Mouse (Mus musculus) forebrain, postnatal 0 days (tissue): ENCODE measurements at regions not wholly inside any gene's neighbourhood (a gene's known extent, or its start where the extent isn't known, plus 50 kb on each side); places are given as distances from the start of the nearest gene placed in this dataset.
"Not testable (repeated sequence)": the region's sequence is repeated elsewhere in the genome, so short reads cannot be mapped to it uniquely, and the experiment has no call there.

ENCODE experiments used
- ATAC-seq: fragments of 200-750 bp; cut with Nextera tagmentation; 2 replicates; pipeline ENCODE4 v1.8.0; 2017; ENCODE audit warnings: mild to moderate bottlenecking, moderate library complexity
- DNase-seq: peaks from one replicate; pipeline ENCODE4 v3.0.0-alpha.2; 2015
- H3K27ac ChIP-seq: fragments of 300-500 bp; sonication (generic); 2 replicates; pipeline ENCODE4 v1.5.1; 2014; ENCODE audit warnings: low read depth, mild to moderate bottlenecking, antibody characterized with exemption, low read length, moderate library complexity, mixed read lengths
- H3K27me3 ChIP-seq: fragments of 300-500 bp; sonication (generic); 2 replicates; pipeline ENCODE4 v1.6.1; 2014; ENCODE audit warnings: mild to moderate bottlenecking, low read length, mixed read lengths; ENCODE audit not compliant: insufficient read depth
- H3K36me3 ChIP-seq: fragments of 300-500 bp; sonication (generic); 2 replicates; pipeline ENCODE4 v1.6.1; 2014; ENCODE audit warnings: mild to moderate bottlenecking, moderate library complexity; ENCODE audit not compliant: insufficient read depth
- H3K4me1 ChIP-seq: fragments of 300-500 bp; sonication (generic); 2 replicates; pipeline ENCODE4 v1.6.1; 2014; ENCODE audit warnings: antibody characterized with exemption; ENCODE audit not compliant: insufficient read depth
- H3K4me2 ChIP-seq: fragments of 300-500 bp; sonication (generic); 2 replicates; pipeline ENCODE4 v1.6.1; 2014; ENCODE audit warnings: low read depth, mild to moderate bottlenecking, moderate library complexity
- H3K4me3 ChIP-seq: fragments of 300-500 bp; sonication (generic); 2 replicates; pipeline ENCODE4 v1.5.1; 2014; ENCODE audit warnings: low read depth, low read length, mixed read lengths
- H3K9ac ChIP-seq: fragments of 300-500 bp; sonication (generic); 2 replicates; pipeline ENCODE4 v1.6.1; 2014; ENCODE audit warnings: mild to moderate bottlenecking
- H3K9me3 ChIP-seq: fragments of 300-500 bp; sonication (generic); 2 replicates; pipeline ENCODE4 v1.6.1; 2016; ENCODE audit warnings: low read length
- CTCF ChIP-seq: sonication (generic); IDR thresholded peaks from 2 replicates; pipeline ENCODE4 v1.5.1; 2016; ENCODE audit warnings: antibody characterized with exemption, control low read depth, low read depth
- WGBS: fragments of 180-500 bp; shearing (Covaris S2); extraction: QIAGEN DNeasy Blood & Tissue Kit; methylation state at CpG from one replicate; pipeline ENCODE4 v1.1.7; 2014; 5-methylcytosine and 5-hydroxymethylcytosine counted together

DNA sequence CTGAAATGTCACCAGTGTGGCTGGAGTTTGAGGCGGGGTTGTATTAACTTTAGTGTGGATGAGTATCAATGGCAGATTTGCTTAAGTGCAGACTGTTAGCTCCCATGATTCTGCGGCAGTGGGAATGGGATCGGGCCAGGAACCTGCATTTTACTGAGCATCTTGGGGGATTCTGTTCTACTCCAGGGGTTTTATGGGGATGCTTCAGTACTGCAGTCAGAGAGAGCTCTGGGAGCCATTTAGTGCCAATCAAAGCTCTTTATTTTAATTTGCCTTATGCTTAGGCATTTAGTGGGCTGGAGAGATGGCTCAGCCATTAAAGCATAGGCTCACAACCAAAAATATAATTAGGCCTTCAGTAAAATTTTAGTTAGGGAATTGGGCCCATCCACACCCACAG is 148.0 kb upstream of the Ddhd1 start:
- Histone ChIP-seq H3K4me1 (no peaks in the 10 kb centered on the region), H3K4me2 (no peak overlapping the region), H3K4me3 (no peak overlapping the region), H3K9ac (no peak overlapping the region), H3K27ac (no peak overlapping the region), H3K9me3 (no peaks in the 10 kb centered on the region), H3K27me3 (no peaks in the 10 kb centered on the region), H3K36me3 (no peaks in the 10 kb centered on the region)
- no peak for DNase-seq
- TF ChIP-seq CTCF, result no peak
- 81% methylated on average over 3 of the region's 3 CpGs for WGBS
- no peak for ATAC-seq

DNA sequence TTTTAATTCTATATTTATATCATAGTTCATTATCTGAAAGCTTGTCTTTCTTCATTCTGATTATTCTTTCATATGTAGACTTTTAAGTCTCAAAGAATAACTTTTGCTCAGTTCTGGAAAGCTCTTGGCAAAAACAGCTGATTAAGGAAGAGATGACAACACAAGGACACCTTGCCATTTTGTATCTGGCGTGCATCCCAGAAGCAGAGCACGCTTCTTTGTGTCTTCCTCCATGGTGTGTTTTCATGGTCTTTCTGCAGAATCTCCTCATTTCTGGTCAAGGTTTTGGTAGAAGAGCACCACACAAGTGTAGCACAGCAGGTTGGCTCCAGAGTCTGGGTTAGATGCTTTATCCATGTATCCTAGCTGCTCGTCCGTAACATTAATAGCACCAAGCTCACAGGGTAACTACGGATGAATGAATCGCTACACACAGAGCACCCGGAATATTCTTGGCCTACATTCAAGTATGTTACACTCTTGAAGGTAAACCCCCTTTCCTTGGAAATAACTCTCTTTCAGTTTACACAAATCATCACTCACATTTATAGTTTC is 148.9 kb upstream of the Ddhd1 start:
- ATAC-seq, result no peak
- Histone ChIP-seq H3K4me1 (no peaks in the 10 kb centered on the region), H3K4me2 (no peak overlapping the region), H3K9me3 (no peaks in the 10 kb centered on the region), H3K4me3 (no peak overlapping the region), H3K27me3 (no peaks in the 10 kb centered on the region), H3K27ac (no peak overlapping the region), H3K9ac (no peak overlapping the region), H3K36me3 (no peaks in the 10 kb centered on the region)
- peak; percentile 13 for DNase-seq
- TF ChIP-seq CTCF, result no peak
- WGBS, result 60% methylated on average over 7 of the region's 7 CpGs

DNA sequence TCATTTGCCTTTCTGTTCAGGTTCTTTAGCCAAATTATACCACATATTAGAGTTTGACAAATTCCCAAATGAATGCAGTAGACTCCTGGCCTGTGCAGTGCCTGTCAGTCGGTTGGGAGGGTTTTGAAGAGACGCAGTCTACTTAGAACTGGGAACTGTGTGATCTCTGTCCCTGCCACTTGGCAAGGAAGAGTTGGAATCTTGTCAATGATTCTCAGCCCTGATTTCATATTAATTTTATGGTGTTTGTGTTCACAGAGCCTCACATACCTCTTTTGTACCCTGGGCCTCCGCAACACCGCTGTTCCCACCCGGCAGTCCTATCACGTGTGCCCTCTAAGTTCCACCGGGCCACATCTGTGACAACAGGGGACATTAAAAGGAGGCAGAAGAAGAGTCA is 149.8 kb upstream of the Ddhd1 start:
- ATAC-seq (no peak), DNase-seq (no peak)
- no peak overlapping the region for H3K9ac ChIP-seq
- H3K36me3 ChIP-seq, result no peaks in the 10 kb centered on the region
- no peak overlapping the region for H3K4me2 ChIP-seq
- 85% methylated on average over 7 of the region's 7 CpGs for WGBS
- no peak overlapping the region for H3K27ac ChIP-seq
- no peak for TF ChIP-seq CTCF
- no peaks in the 10 kb centered on the region for H3K4me1 ChIP-seq
- H3K9me3 ChIP-seq, result no peaks in the 10 kb centered on the region
- H3K4me3 ChIP-seq, result no peak overlapping the region
- no peaks in the 10 kb centered on the region for H3K27me3 ChIP-seq

DNA sequence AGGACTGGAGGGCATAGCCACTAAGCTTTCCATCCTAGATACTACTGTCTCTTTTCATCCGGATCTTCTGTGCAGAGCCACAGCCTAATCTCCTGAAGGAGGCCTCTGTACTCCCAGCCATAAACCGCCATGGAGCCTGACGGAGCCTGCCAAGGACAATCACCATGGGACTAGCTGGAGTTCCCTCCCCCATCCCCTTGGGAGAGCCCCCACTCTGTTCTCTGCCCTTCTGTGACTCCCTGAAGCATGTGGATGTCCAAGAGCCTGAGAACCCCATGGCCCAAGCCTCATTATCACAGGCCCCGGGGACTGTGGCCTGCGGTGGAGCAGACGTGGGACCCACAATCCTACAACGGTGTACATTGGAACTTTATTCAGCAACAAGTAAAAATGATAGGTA is 151.5 kb upstream of the Ddhd1 start:
- H3K4me2 ChIP-seq, result no peak overlapping the region
- DNase-seq (no peak), ATAC-seq (no peak)
- no peak overlapping the region for H3K27ac ChIP-seq
- TF ChIP-seq CTCF, result no peak
- H3K27me3 ChIP-seq, result no peaks in the 10 kb centered on the region
- no peak overlapping the region for H3K9ac ChIP-seq
- H3K4me1 ChIP-seq, result no peaks in the 10 kb centered on the region
- no peaks in the 10 kb centered on the region for H3K9me3 ChIP-seq
- no peak overlapping the region for H3K4me3 ChIP-seq
- H3K36me3 ChIP-seq, result no peaks in the 10 kb centered on the region
- WGBS, result 94% methylated on average over 7 of the region's 7 CpGs

DNA sequence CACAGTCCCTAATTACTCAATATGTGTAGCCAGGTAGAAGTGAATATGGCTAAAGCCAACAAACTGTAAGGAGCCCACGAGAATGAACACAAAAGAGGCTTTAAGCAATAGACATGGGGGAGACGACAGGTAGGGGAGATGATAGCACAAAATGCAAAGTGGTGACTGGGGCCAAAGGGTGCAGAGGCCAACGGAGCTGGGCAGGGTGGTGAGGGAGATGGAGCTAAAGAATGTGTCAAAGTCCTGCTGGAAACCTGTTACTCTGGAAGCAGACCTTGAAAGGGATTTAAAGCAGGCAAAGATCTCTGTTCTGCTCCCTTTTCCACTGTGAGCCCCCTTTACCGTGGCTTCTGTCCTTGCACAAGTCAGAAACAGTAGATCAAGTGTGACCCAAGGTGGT is 152.2 kb upstream of the Ddhd1 start:
- TF ChIP-seq CTCF, result no peak
- Histone ChIP-seq H3K4me1 (no peaks in the 10 kb centered on the region), H3K4me3 (no peak overlapping the region), H3K9ac (no peak overlapping the region), H3K36me3 (no peaks in the 10 kb centered on the region), H3K27me3 (no peaks in the 10 kb centered on the region), H3K4me2 (no peak overlapping the region), H3K27ac (no peak overlapping the region), H3K9me3 (no peaks in the 10 kb centered on the region)
- 79% methylated on average over 4 of the region's 4 CpGs for WGBS
- ATAC-seq (no peak), DNase-seq (no peak)

DNA sequence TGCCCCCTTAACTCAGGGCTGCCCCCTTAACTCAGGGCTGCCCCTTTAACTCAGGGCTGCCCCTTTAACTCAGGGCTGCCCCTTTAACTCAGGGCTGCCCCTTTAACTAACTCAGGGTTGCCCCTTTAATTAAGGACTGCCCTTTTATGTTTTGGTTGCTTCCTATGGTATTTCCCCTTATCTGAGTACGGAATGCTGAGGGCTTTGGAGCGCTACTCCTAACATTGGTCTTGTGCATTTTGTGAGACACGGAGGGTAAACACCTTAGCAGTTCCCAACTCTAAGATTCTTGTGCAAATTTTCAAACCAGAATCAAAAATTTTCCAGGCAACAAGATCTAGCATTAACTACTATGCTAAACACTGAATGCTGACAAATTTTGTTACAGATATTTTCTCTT is 152.7 kb upstream of the Ddhd1 start:
- H3K27me3 ChIP-seq, result no peaks in the 10 kb centered on the region
- H3K4me2 ChIP-seq, result no peak overlapping the region
- H3K27ac ChIP-seq, result no peak overlapping the region
- no peaks in the 10 kb centered on the region for H3K36me3 ChIP-seq
- H3K4me3 ChIP-seq, result no peak overlapping the region
- H3K4me1 ChIP-seq, result no peaks in the 10 kb centered on the region
- 68% methylated on average over 3 of the region's 3 CpGs for WGBS
- ATAC-seq (no peak), DNase-seq (no peak)
- TF ChIP-seq CTCF, result no peak
- H3K9me3 ChIP-seq, result no peaks in the 10 kb centered on the region
- no peak overlapping the region for H3K9ac ChIP-seq

DNA sequence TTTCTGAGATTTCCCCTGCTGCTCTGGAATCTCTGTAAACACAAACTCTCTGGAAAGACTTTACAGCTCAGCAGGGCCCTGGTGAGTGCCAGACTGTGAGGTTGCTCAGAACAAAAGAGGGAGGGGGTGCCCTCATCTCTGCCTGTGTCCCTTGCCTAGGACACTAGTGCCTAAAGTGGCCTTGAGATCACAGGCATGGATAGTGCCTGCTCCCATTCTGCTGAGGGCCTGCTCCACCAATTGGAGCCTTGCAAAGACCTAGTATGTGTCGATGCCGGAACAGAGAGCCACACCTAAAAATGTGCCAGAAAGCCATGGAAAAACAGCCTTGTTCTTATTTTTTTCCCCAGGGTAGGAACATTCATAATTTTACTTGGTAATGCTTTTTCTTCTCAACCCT is 157.7 kb upstream of the Ddhd1 start:
- Histone ChIP-seq H3K4me2 (no peak overlapping the region), H3K4me3 (no peak overlapping the region), H3K27me3 (no peaks in the 10 kb centered on the region), H3K9ac (no peak overlapping the region), H3K4me1 (no peaks in the 10 kb centered on the region), H3K27ac (no peak overlapping the region), H3K36me3 (no peaks in the 10 kb centered on the region), H3K9me3 (no peaks in the 10 kb centered on the region)
- TF ChIP-seq CTCF, result no peak
- no peak for ATAC-seq
- 88% methylated on average over 2 of the region's 2 CpGs for WGBS
- DNase-seq, result no peak

DNA sequence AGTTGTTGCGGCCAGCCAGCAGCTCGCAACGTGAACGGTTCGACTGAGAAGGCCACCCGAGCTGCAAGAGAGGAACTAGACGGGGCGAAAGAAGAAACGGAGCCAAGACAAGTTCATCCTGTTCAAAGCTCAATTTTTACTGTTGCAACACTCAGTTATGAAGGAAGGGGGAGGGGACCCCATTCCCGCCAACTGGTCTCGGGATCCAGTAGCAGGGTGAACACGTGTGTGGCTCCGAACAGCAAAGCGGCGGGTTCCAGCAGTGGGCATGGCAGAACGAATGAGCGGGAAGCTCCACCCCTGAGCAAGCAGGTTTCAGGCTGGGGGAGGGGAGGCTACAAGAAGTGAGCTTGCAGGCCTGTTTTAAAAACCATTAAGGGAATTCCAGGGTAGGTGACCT is 158.7 kb upstream of the Ddhd1 start:
- not testable (repeated sequence) for DNase-seq, H3K4me3 ChIP-seq, H3K36me3 ChIP-seq, H3K4me2 ChIP-seq, H3K4me1 ChIP-seq, H3K27ac ChIP-seq, H3K9ac ChIP-seq, H3K9me3 ChIP-seq, H3K27me3 ChIP-seq, ATAC-seq
- WGBS, result 92% methylated on average over 17 of the region's 17 CpGs
